Mouse (Mus musculus) neural tube, embryonic 12.5 days (tissue): ENCODE results near the gene Hspa12a. TPM values are rescaled to one million over a fixed set of nuclear protein-coding genes. Genes with fewer than 3 reads are reported as not detected.
A peak's percentile ranks its signal among the peaks of the same experiment; 100 is the strongest.

ENCODE experiments used
- ATAC-seq: fragments of 200-750 bp; cut with Nextera tagmentation; 2 replicates; pipeline ENCODE4 v1.8.0; 2017; ENCODE audit warnings: low read depth, mild to moderate bottlenecking, moderate TSS enrichment, moderate library complexity; ENCODE audit not compliant: low FRiP score
- H3K27ac ChIP-seq: fragments of 300-500 bp; sonication (generic); 2 replicates; pipeline ENCODE4 v1.5.1; 2016
- H3K27me3 ChIP-seq: fragments of 300-500 bp; sonication (generic); replicated peaks from 2 replicates; pipeline ENCODE4 v1.6.1; 2016; ENCODE audit warnings: mild to moderate bottlenecking
- H3K36me3 ChIP-seq: fragments of 300-500 bp; sonication (generic); 2 replicates; pipeline ENCODE4 v1.6.1; 2016; ENCODE audit warnings: mild to moderate bottlenecking
- H3K4me1 ChIP-seq: fragments of 300-500 bp; sonication (generic); 2 replicates; pipeline ENCODE4 v1.6.1; 2016
- H3K4me2 ChIP-seq: fragments of 300-500 bp; sonication (generic); replicated peaks from 2 replicates; pipeline ENCODE4 v1.6.1; 2016; ENCODE audit warnings: mild to moderate bottlenecking
- H3K4me3 ChIP-seq: fragments of 300-500 bp; sonication (generic); 2 replicates; pipeline ENCODE4 v1.5.1; 2016
- H3K9ac ChIP-seq: fragments of 300-500 bp; sonication (generic); 2 replicates; pipeline ENCODE4 v1.6.1; 2016; ENCODE audit warnings: mild to moderate bottlenecking
- H3K9me3 ChIP-seq: fragments of 300-500 bp; sonication (generic); 2 replicates; pipeline ENCODE4 v1.6.1; 2016; ENCODE audit warnings: mild to moderate bottlenecking
- WGBS: fragments of 180-500 bp; shearing (Covaris S2); methylation state at CpG from one replicate; pipeline ENCODE4 v1.1.7; 2016; 5-methylcytosine and 5-hydroxymethylcytosine counted together
- polyA plus RNA-seq: library from polyadenylated mRNA; unstranded; fragments of >200 nt; fragmentation: Nextera tagmentation; extraction: Ambion mirVana; gene quantifications from 2 replicates; pipeline ENCODE4 v1.2.1, GENCODE M21; 2016

Hspa12a gene
- polyA plus RNA-seq, 1 experiment from 2014 or later: 74.2 TPM

- Histone ChIP-seq H3K4me3 (no peak overlapping the region), H3K4me1 (no peaks in the 10 kb centered on the region), H3K4me2 (no peak overlapping the region), H3K27ac (no peak overlapping the region), H3K9me3 (no peaks in the 10 kb centered on the region), H3K36me3 (peaks cover 5% of the 10 kb centered on the region; the same call in 1 of the 2 replicates), H3K27me3 (no peaks in the 10 kb centered on the region), H3K9ac (no peak overlapping the region)
- WGBS: 84% methylated on average over 6 of the region's 6 CpGs
- no peak for ATAC-seq
Measured at GRCm38 (mm10) chr19:58808864-58809263, 134.6 kb downstream of the Hspa12a start.

- Histone ChIP-seq H3K27me3 (no peaks in the 10 kb centered on the region), H3K9ac (no peak overlapping the region), H3K4me3 (no peak overlapping the region), H3K9me3 (no peaks in the 10 kb centered on the region), H3K4me1 (no peaks in the 10 kb centered on the region), H3K4me2 (no peak overlapping the region), H3K27ac (no peak overlapping the region), H3K36me3 (peaks cover 22% of the 10 kb centered on the region)
- ATAC-seq: peak; percentile 50; the same call in 1 of the 2 replicates
- WGBS: 16% methylated on average over 3 of the region's 3 CpGs
Measured at GRCm38 (mm10) chr19:58806364-58806763, 137.1 kb downstream of the Hspa12a start.

GRCm38 (mm10) chr19:58805191-58805779 is 138.2 kb downstream of the Hspa12a start:
- no peak overlapping the region for H3K4me3 ChIP-seq
- no peak overlapping the region for H3K27ac ChIP-seq
- H3K9me3 ChIP-seq: no peaks in the 10 kb centered on the region
- peaks cover 29% of the 10 kb centered on the region for H3K36me3 ChIP-seq
- H3K4me2 ChIP-seq: no peak overlapping the region
- H3K4me1 ChIP-seq: no peaks in the 10 kb centered on the region
- 92% methylated on average over 9 of the region's 9 CpGs for WGBS
- H3K9ac ChIP-seq: no peak overlapping the region
- no peak for ATAC-seq
- no peaks in the 10 kb centered on the region for H3K27me3 ChIP-seq

- Histone ChIP-seq H3K4me1 (0 out of 2 replicates have a peak, but pooled peaks cover 8% of the 10 kb centered on the region), H3K4me2 (no peak overlapping the region), H3K4me3 (no peak overlapping the region), H3K36me3 (peaks cover 18% of the 10 kb centered on the region), H3K9me3 (no peaks in the 10 kb centered on the region), H3K27ac (no peak overlapping the region), H3K27me3 (no peaks in the 10 kb centered on the region), H3K9ac (no peak overlapping the region)
- 58% methylated on average over 12 of the region's 12 CpGs for WGBS
- ATAC-seq: no peak
Measured at GRCm38 (mm10) chr19:58795114-58795669, 148.3 kb downstream of the Hspa12a start.

GRCm38 (mm10) chr19:58794284-58794683 is 149.2 kb downstream of the Hspa12a start, which contains the start of gene 1700019N19Rik:
TSS of gene 1700019N19Rik (minus strand) at chr19:58794461.
- Histone ChIP-seq H3K4me2 (no peak within 1 kb of the TSS), H3K36me3 (peaks cover 9% of the 10 kb centered on the region), H3K27me3 (no peaks in the 10 kb centered on the region), H3K9ac (no peak within 1 kb of the TSS), H3K4me3 (no peak within 1 kb of the TSS), H3K4me1 (0 out of 2 replicates have a peak, but pooled peaks cover 8% of the 10 kb centered on the region), H3K9me3 (no peaks in the 10 kb centered on the region), H3K27ac (no peak within 1 kb of the TSS)
- ATAC-seq: no peak
- 52% methylated on average over 10 of the region's 10 CpGs for WGBS

- Histone ChIP-seq H3K4me2 (no peak overlapping the region), H3K36me3 (no peaks in the 10 kb centered on the region), H3K9ac (no peak overlapping the region), H3K4me1 (0 out of 2 replicates have a peak, but pooled peaks cover under 1% of the 10 kb centered on the region), H3K4me3 (no peak overlapping the region), H3K9me3 (no peaks in the 10 kb centered on the region), H3K27me3 (no peaks in the 10 kb centered on the region), H3K27ac (no peak overlapping the region)
- ATAC-seq: no peak
- 75% methylated on average over 11 of the region's 11 CpGs for WGBS
Measured at GRCm38 (mm10) chr19:58789194-58789593, 154.3 kb downstream of the Hspa12a start.

- Histone ChIP-seq H3K27me3 (no peaks in the 10 kb centered on the region), H3K4me1 (peaks cover 13% of the 10 kb centered on the region), H3K4me3 (no peak overlapping the region), H3K36me3 (no peaks in the 10 kb centered on the region), H3K4me2 (no peak overlapping the region), H3K9me3 (no peaks in the 10 kb centered on the region), H3K27ac (no peak overlapping the region), H3K9ac (no peak overlapping the region)
- 40% methylated on average over 7 of the region's 7 CpGs for WGBS
- ATAC-seq: no peak
Measured at GRCm38 (mm10) chr19:58783938-58784337, 159.5 kb downstream of the Hspa12a start.

GRCm38 (mm10) chr19:58781566-58781965 is 161.9 kb downstream of the Hspa12a start:
- H3K4me3 ChIP-seq: no peak overlapping the region
- H3K9me3 ChIP-seq: no peaks in the 10 kb centered on the region
- H3K4me1 ChIP-seq: peaks cover 13% of the 10 kb centered on the region
- H3K27ac ChIP-seq: no peak overlapping the region
- no peak overlapping the region for H3K9ac ChIP-seq
- no peak overlapping the region for H3K4me2 ChIP-seq
- H3K36me3 ChIP-seq: no peaks in the 10 kb centered on the region
- no peaks in the 10 kb centered on the region for H3K27me3 ChIP-seq
- 35% methylated on average over 4 of the region's 4 CpGs for WGBS
- ATAC-seq: no peak

GRCm38 (mm10) chr19:58776461-58776860 is 167.0 kb downstream of the Hspa12a start:
- 83% methylated on average over 5 of the region's 5 CpGs for WGBS
- Histone ChIP-seq H3K4me2 (no peak overlapping the region), H3K4me3 (no peak overlapping the region), H3K36me3 (no peaks in the 10 kb centered on the region), H3K27me3 (no peaks in the 10 kb centered on the region), H3K9me3 (no peaks in the 10 kb centered on the region), H3K27ac (no peak overlapping the region), H3K4me1 (peaks cover 1% of the 10 kb centered on the region), H3K9ac (no peak overlapping the region)
- no peak for ATAC-seq

- 0 out of 2 replicates have a peak, but pooled peaks cover 4% of the 10 kb centered on the region for H3K4me1 ChIP-seq
- no peak overlapping the region for H3K4me3 ChIP-seq
- H3K27me3 ChIP-seq: 0 out of 2 replicates have a peak, but pooled peaks cover 3% of the 10 kb centered on the region
- no peaks in the 10 kb centered on the region for H3K36me3 ChIP-seq
- no peaks in the 10 kb centered on the region for H3K9me3 ChIP-seq
- no peak overlapping the region for H3K4me2 ChIP-seq
- H3K9ac ChIP-seq: no peak overlapping the region
- H3K27ac ChIP-seq: no peak overlapping the region
- 19% methylated on average over 6 of the region's 6 CpGs for WGBS
- ATAC-seq: no peak
Measured at GRCm38 (mm10) chr19:58767329-58767728, 176.1 kb downstream of the Hspa12a start.

GRCm38 (mm10) chr19:58762848-58763541 is 180.5 kb downstream of the Hspa12a start:
- H3K36me3 ChIP-seq: no peaks in the 10 kb centered on the region
- H3K9me3 ChIP-seq: no peaks in the 10 kb centered on the region
- no peak overlapping the region for H3K27ac ChIP-seq
- peak; percentile 58; the same call in 1 of the 2 replicates for ATAC-seq
- H3K4me1 ChIP-seq: 0 out of 2 replicates have a peak, but pooled peaks cover 4% of the 10 kb centered on the region
- WGBS: 10% methylated on average over 12 of the region's 12 CpGs
- H3K4me2 ChIP-seq: no peak overlapping the region
- no peaks in the 10 kb centered on the region for H3K27me3 ChIP-seq
- no peak overlapping the region for H3K9ac ChIP-seq
- no peak overlapping the region for H3K4me3 ChIP-seq

GRCm38 (mm10) chr19:58762316-58762715 is 181.1 kb downstream of the Hspa12a start:
- Histone ChIP-seq H3K4me3 (no peak overlapping the region), H3K36me3 (no peaks in the 10 kb centered on the region), H3K4me1 (0 out of 2 replicates have a peak, but pooled peaks cover 2% of the 10 kb centered on the region), H3K27me3 (no peaks in the 10 kb centered on the region), H3K9me3 (no peaks in the 10 kb centered on the region), H3K4me2 (no peak overlapping the region), H3K9ac (no peak overlapping the region), H3K27ac (no peak overlapping the region)
- 0 out of 2 replicates have a peak, but pooled peaks have one; percentile 21 for ATAC-seq
- 20% methylated on average over 6 of the region's 6 CpGs for WGBS
